Mouse (Mus musculus): ENCODE data around the gene Umps. TPM values are rescaled to one million over a fixed set of nuclear protein-coding genes. Genes with fewer than 3 reads are reported as not detected.

Gene Umps
- polyA plus RNA-seq, 1 experiment: 2.4 TPM

DNA sequence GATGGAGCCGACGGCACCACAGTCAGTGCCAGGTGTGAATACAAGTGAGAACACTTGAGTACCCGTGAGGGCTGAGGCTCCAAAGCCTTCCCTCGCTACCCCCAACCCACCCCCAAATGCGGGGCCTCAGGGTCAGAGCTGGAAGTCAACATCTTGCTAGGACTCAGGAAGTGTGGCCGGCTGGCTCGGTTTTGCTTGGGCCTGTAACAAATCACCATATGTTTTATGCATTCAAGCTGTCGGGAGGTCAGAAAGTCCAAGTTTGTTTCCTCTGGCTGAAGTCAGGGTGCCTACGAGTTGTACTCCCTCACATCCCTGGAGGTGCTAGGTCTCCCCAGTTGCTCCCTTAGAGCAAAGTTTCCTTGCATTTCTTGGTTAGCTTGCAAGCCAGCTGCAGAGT, 27.2 kb downstream of the Umps start:
- H3K27ac ChIP-seq (ENCODE audit: insufficient read depth, low read depth, low read length): no peak overlapping the region
- H3K36me3 ChIP-seq (ENCODE audit: control insufficient read depth, insufficient read depth, low read length): no peaks in the 10 kb centered on the region
- TF ChIP-seq POLR2A (IDR thresholded peaks at IDR 0.05; ENCODE audit: low read depth, low read length) (no peak), CTCF (IDR thresholded peaks at IDR 0.05; ENCODE audit: extremely low read depth, insufficient read length, insufficient replicate concordance, low read depth, low read length) (no peak)
- no peaks in the 10 kb centered on the region; the same call in 1 of the 2 replicates for H3K4me1 ChIP-seq (ENCODE audit: control insufficient read depth, insufficient read depth, insufficient read length, low read length)
- no peak overlapping the region for H3K4me3 ChIP-seq (ENCODE audit: low read depth, low read length)
- no peaks in the 10 kb centered on the region for H3K27me3 ChIP-seq (ENCODE audit: control insufficient read depth, insufficient read depth, low read length)
- 78% methylated on average over 9 of the region's 9 CpGs for WGBS

- H3K4me3 ChIP-seq (ENCODE audit: low read depth, low read length): no peak overlapping the region
- TF ChIP-seq CTCF (IDR thresholded peaks at IDR 0.05; ENCODE audit: extremely low read depth, insufficient read length, insufficient replicate concordance, low read depth, low read length) (no peak), POLR2A (IDR thresholded peaks at IDR 0.05; ENCODE audit: low read depth, low read length) (no peak)
- H3K27me3 ChIP-seq (ENCODE audit: control insufficient read depth, insufficient read depth, low read length): no peaks in the 10 kb centered on the region
- H3K4me1 ChIP-seq (ENCODE audit: control insufficient read depth, insufficient read depth, insufficient read length, low read length): peaks cover 5% of the 10 kb centered on the region; the same call in 1 of the 2 replicates
- WGBS: 90% methylated on average over 2 of the region's 2 CpGs
- H3K27ac ChIP-seq (ENCODE audit: insufficient read depth, low read depth, low read length): no peak overlapping the region
- H3K36me3 ChIP-seq (ENCODE audit: control insufficient read depth, insufficient read depth, low read length): no peaks in the 10 kb centered on the region
Observed at GRCm38 (mm10) chr16:33939133-33939531, 27.7 kb downstream of the Umps start.

DNA sequence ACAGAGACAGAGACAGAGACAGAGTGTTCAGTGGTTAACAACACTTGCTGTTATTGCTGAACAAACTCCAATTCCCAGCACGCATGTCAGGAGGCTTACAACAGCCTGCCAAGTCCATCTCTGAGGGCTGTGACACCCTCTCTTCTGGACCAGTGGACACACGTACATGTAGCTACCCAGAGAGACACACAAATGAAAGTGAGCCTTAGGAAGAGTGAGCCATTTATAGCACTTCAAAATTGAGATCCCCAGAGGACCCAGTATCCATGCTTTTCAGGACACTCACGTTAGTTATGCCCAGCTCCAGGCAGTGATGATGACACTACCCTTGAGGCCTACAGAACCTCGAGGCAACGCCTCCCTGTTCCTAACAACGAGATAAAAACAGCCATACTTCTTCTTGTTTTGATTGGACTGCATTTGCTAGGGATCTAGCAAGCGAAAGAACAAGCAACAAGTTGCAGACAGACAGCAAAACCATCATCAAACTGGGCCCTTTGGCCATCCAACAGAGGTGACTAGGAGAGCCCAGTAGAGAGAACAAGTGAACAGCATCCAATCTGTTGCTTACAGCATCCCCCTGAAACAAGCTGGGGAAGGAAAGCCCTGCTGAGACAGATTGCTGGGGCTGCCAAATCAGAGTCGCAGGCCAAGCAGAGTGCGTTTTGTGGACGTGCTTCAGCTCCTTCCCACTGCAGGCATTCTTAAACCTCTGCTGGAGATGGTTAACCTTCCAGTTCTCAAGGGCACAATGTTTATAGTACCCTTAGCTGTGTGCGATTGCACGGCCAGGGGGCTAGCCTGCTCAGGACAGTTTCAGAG, 28.3 kb downstream of the Umps start:
- 77% methylated on average over 12 of the region's 12 CpGs for WGBS
- TF ChIP-seq CTCF (IDR thresholded peaks at IDR 0.05; ENCODE audit: extremely low read depth, insufficient read length, insufficient replicate concordance, low read depth, low read length) (no peak), POLR2A (IDR thresholded peaks at IDR 0.05; ENCODE audit: low read depth, low read length) (no peak)
- Histone ChIP-seq H3K36me3 (ENCODE audit: control insufficient read depth, insufficient read depth, low read length) (no peaks in the 10 kb centered on the region), H3K27ac (ENCODE audit: insufficient read depth, low read depth, low read length) (no peak overlapping the region), H3K4me1 (ENCODE audit: control insufficient read depth, insufficient read depth, insufficient read length, low read length) (peaks cover 10% of the 10 kb centered on the region), H3K27me3 (ENCODE audit: control insufficient read depth, insufficient read depth, low read length) (no peaks in the 10 kb centered on the region), H3K4me3 (ENCODE audit: low read depth, low read length) (no peak overlapping the region)

DNA sequence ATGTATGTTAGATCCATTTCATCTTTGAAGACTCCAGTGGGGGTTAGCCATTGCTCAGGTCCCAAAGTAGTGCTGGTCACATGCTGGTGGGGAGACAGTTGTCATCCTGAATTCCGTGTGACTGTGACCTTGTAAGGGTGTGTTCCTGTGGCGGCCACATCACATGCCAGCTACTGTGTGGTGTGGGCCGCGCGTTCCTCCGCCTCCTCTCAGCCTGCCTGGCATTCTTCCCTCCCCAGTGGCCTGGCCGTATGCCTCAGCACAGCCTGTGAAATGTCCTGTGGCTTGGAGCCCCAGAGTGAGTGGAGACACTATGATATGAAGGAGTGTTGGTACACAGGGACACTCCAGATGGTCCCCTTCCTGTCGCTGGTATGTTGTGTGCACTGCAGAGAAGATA, 29.3 kb downstream of the Umps start:
- TF ChIP-seq CTCF (IDR thresholded peaks at IDR 0.05; ENCODE audit: extremely low read depth, insufficient read length, insufficient replicate concordance, low read depth, low read length) (no peak), POLR2A (IDR thresholded peaks at IDR 0.05; ENCODE audit: low read depth, low read length) (no peak)
- Histone ChIP-seq H3K4me1 (ENCODE audit: control insufficient read depth, insufficient read depth, insufficient read length, low read length) (peaks cover 17% of the 10 kb centered on the region), H3K27ac (ENCODE audit: insufficient read depth, low read depth, low read length) (no peak overlapping the region)

DNA sequence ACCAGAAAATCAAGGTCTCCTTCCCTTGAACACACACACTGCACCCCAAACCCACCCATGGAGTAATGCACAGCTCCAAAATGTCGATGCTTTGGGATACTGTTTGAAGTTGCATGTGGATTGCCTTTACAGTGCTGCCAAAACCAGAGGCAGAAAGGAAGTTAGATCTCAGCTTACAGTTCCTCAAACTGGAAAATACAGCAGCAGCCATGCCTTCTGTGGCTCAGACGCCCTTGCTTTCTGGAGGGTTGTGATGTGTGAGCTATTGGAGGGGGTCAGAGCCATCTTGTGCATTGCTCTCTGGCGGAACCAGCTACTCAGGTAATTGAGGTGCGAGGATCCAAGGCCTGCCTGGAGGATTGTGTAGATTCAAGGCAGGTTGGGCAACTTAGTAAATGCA, 30.0 kb downstream of the Umps start:
- H3K36me3 ChIP-seq (ENCODE audit: control insufficient read depth, insufficient read depth, low read length): no peaks in the 10 kb centered on the region
- 78% methylated on average over 4 of the region's 4 CpGs for WGBS
- H3K27ac ChIP-seq (ENCODE audit: insufficient read depth, low read depth, low read length): no peak overlapping the region
- peaks cover 17% of the 10 kb centered on the region for H3K4me1 ChIP-seq (ENCODE audit: control insufficient read depth, insufficient read depth, insufficient read length, low read length)
- no peaks in the 10 kb centered on the region for H3K27me3 ChIP-seq (ENCODE audit: control insufficient read depth, insufficient read depth, low read length)
- H3K4me3 ChIP-seq (ENCODE audit: low read depth, low read length): no peak overlapping the region
- TF ChIP-seq POLR2A (IDR thresholded peaks at IDR 0.05; ENCODE audit: low read depth, low read length): no peak
- no peak for TF ChIP-seq CTCF (IDR thresholded peaks at IDR 0.05; ENCODE audit: extremely low read depth, insufficient read length, insufficient replicate concordance, low read depth, low read length)

More for the DNA sequence above, 29.3 kb downstream of the Umps start:
- 65% methylated on average over 8 of the region's 8 CpGs for WGBS
- H3K4me3 ChIP-seq (ENCODE audit: low read depth, low read length): no peak overlapping the region
- no peaks in the 10 kb centered on the region for H3K36me3 ChIP-seq (ENCODE audit: control insufficient read depth, insufficient read depth, low read length)
- H3K27me3 ChIP-seq (ENCODE audit: control insufficient read depth, insufficient read depth, low read length): no peaks in the 10 kb centered on the region

- 91% methylated on average over 6 of the region's 6 CpGs for WGBS
- Histone ChIP-seq H3K27me3 (ENCODE audit: control insufficient read depth, insufficient read depth, low read length) (no peaks in the 10 kb centered on the region), H3K27ac (ENCODE audit: insufficient read depth, low read depth, low read length) (no peak overlapping the region), H3K4me1 (ENCODE audit: control insufficient read depth, insufficient read depth, insufficient read length, low read length) (peaks cover 17% of the 10 kb centered on the region), H3K36me3 (ENCODE audit: control insufficient read depth, insufficient read depth, low read length) (no peaks in the 10 kb centered on the region), H3K4me3 (ENCODE audit: low read depth, low read length) (no peak overlapping the region)
- no peak for TF ChIP-seq CTCF (IDR thresholded peaks at IDR 0.05; ENCODE audit: extremely low read depth, insufficient read length, insufficient replicate concordance, low read depth, low read length)
- TF ChIP-seq POLR2A (IDR thresholded peaks at IDR 0.05; ENCODE audit: low read depth, low read length): no peak
Observed at GRCm38 (mm10) chr16:33935407-33935785, 31.4 kb downstream of the Umps start.

DNA sequence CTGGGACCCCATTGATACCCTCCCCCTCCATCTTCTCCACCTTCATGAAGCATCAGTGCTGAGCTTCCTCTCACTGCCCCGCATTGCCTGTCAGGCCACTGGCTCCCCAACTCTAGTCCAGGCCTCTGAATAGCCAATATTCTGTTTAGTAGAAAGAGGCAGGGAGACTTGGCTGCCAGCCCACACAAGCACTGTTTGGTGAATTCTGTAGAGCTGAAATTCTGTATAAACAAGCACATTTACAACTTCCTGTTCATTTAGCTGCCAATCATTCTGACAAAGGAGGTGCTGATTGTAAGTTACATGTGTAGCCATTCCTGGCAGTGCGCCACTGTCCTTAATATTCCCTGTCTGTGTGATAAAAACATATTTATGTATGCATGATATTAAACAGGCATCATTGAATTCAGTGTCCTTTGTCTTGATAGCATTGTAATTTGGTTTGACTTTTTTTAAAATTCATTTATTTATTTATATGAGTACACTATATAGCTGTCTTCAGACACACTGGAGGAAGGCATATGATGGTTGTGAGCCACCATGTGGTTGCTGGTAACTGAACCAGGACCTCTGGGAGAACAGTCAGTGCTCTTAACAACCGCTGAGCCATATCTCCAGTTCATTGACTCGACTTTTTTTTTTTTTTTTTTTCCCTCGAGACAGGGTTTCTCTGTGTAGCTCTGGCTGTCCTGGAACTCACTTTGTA, 32.0 kb downstream of the Umps start:
- H3K4me1 ChIP-seq (ENCODE audit: control insufficient read depth, insufficient read depth, insufficient read length, low read length): peaks cover 17% of the 10 kb centered on the region
- no peaks in the 10 kb centered on the region for H3K36me3 ChIP-seq (ENCODE audit: control insufficient read depth, insufficient read depth, low read length)
- 30% methylated on average over 5 of the region's 5 CpGs for WGBS
- H3K4me3 ChIP-seq (ENCODE audit: low read depth, low read length): no peak overlapping the region
- H3K27ac ChIP-seq (ENCODE audit: insufficient read depth, low read depth, low read length): no peak overlapping the region
- no peak for TF ChIP-seq CTCF (IDR thresholded peaks at IDR 0.05; ENCODE audit: extremely low read depth, insufficient read length, insufficient replicate concordance, low read depth, low read length)
- TF ChIP-seq POLR2A (IDR thresholded peaks at IDR 0.05; ENCODE audit: low read depth, low read length): no peak
- no peaks in the 10 kb centered on the region for H3K27me3 ChIP-seq (ENCODE audit: control insufficient read depth, insufficient read depth, low read length)

Data from small intestine, adult 2 months (tissue).